Mouse (Mus musculus) c-Kit-positive CD71-negative TER-119-negative erythroid progenitor cells, embryonic 14.5 days (primary cell): Measurements from ENCODE around the gene Catsperz.
"Not testable (repeated sequence)": the region's sequence is repeated elsewhere in the genome, so short reads cannot be mapped to it uniquely, and the experiment has no call there.

Experiments used
- DNase-seq: peaks from one replicate; pipeline ENCODE4 v3.0.0-alpha.2; 2013; ENCODE audit warnings: low read depth

The Catsperz gene

GRCm38 (mm10) chr19:6907811-6908540, 17.2 kb downstream of the Catsperz start:
- DNase-seq: no peak

GRCm38 (mm10) chr19:6907094-6907493, 18.1 kb downstream of the Catsperz start:
- DNase-seq: no peak

- DNase-seq: no peak
Measured at GRCm38 (mm10) chr19:6906199-6906598, 19.0 kb downstream of the Catsperz start.

- no peak for DNase-seq
Measured at GRCm38 (mm10) chr19:6905498-6906159, 19.6 kb downstream of the Catsperz start.

GRCm38 (mm10) chr19:6904846-6905245, 20.3 kb downstream of the Catsperz start:
- no peak for DNase-seq

- no peak for DNase-seq
Measured at GRCm38 (mm10) chr19:6903031-6903430, 22.1 kb downstream of the Catsperz start.

GRCm38 (mm10) chr19:6899641-6900040, 25.5 kb downstream of the Catsperz start:
- DNase-seq: no peak

GRCm38 (mm10) chr19:6895608-6896305, 29.4 kb downstream of the Catsperz start:
- DNase-seq: not testable (repeated sequence)

GRCm38 (mm10) chr19:6893731-6894451, 31.3 kb downstream of the Catsperz start:
- DNase-seq: no peak

GRCm38 (mm10) chr19:6892512-6892911, 32.7 kb downstream of the Catsperz start:
- no peak for DNase-seq

GRCm38 (mm10) chr19:6877965-6878364, 47.2 kb downstream of the Catsperz start:
- DNase-seq: no peak

- no peak for DNase-seq
Measured at GRCm38 (mm10) chr19:6876799-6877198, 48.4 kb downstream of the Catsperz start.

- DNase-seq: no peak
Measured at GRCm38 (mm10) chr19:6875834-6876233, 49.3 kb downstream of the Catsperz start.

- no peak for DNase-seq
Measured at GRCm38 (mm10) chr19:6874257-6874656, 50.9 kb downstream of the Catsperz start.

- no peak for DNase-seq
Measured at GRCm38 (mm10) chr19:6872701-6873100, 52.5 kb downstream of the Catsperz start.
